Mouse (Mus musculus): ENCODE measurements at regions not wholly inside any gene's neighbourhood (a gene's known extent, or its start where the extent isn't known, plus 50 kb on each side); places are given as distances from the start of the nearest gene placed in this dataset.
A peak's percentile ranks its signal among the peaks of the same experiment; 100 is the strongest.

- peak; percentile 85 for TF ChIP-seq CTCF (IDR thresholded peaks at IDR 0.05; ENCODE audit: low read depth)
- no peak overlapping the region for H3K4me3 ChIP-seq (ENCODE audit: low read depth, low read length)
- no peak overlapping the region for H3K27ac ChIP-seq (ENCODE audit: low read depth)
- no peak overlapping the region for H3K9ac ChIP-seq
- H3K27me3 ChIP-seq (ENCODE audit: insufficient read depth, low read length): no peaks in the 10 kb centered on the region
- H3K36me3 ChIP-seq (ENCODE audit: insufficient read depth): no peaks in the 10 kb centered on the region
- peak; percentile 56; the same call in 1 of the 2 replicates for ATAC-seq (ENCODE audit: insufficient read depth)
- H3K9me3 ChIP-seq (ENCODE audit: low read depth, low read length): no peaks in the 10 kb centered on the region
- DNase-seq: peak; percentile 86
- 21% methylated on average over 7 of the region's 7 CpGs for WGBS
- H3K4me2 ChIP-seq: no peak overlapping the region
- H3K4me1 ChIP-seq (ENCODE audit: insufficient read depth): no peaks in the 10 kb centered on the region
Observed at GRCm38 (mm10) chr5:93328059-93328458, 61.0 kb downstream of the Ccng2 start.

- WGBS: 52% methylated on average over 2 of the region's 2 CpGs
- Histone ChIP-seq H3K4me3 (ENCODE audit: low read depth, low read length) (no peak overlapping the region), H3K27ac (ENCODE audit: low read depth) (no peak overlapping the region), H3K36me3 (ENCODE audit: insufficient read depth) (no peaks in the 10 kb centered on the region), H3K4me1 (ENCODE audit: insufficient read depth) (no peaks in the 10 kb centered on the region), H3K9ac (no peak overlapping the region), H3K4me2 (no peak overlapping the region), H3K9me3 (ENCODE audit: low read depth, low read length) (no peaks in the 10 kb centered on the region), H3K27me3 (ENCODE audit: insufficient read depth, low read length) (no peaks in the 10 kb centered on the region)
- ATAC-seq (ENCODE audit: insufficient read depth) (no peak), DNase-seq (no peak)
- TF ChIP-seq CTCF (IDR thresholded peaks at IDR 0.05; ENCODE audit: low read depth): no peak
Observed at GRCm38 (mm10) chr5:93330851-93331250, 63.8 kb downstream of the Ccng2 start.

DNA sequence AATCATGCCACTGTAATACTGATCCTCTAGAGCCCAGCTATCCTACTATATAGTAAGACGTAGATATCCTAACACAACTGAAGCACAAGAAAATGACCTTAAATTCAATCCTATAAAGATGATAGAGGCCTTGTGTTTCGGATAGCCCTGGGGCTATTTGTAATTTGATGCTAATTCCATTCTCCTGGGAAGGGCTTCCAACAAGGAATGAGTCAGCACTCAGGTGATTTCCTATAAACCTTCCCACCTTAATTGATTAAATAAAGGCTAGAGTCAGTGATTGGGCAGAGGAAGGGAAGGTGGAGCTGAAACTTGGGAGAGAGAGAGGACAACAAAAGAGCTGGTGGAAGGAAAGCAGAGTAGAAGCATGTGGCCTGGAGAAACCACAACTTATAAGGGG is 86.0 kb downstream of the Ccng2 start:
- H3K4me1 ChIP-seq (ENCODE audit: insufficient read depth): no peaks in the 10 kb centered on the region
- no peaks in the 10 kb centered on the region for H3K36me3 ChIP-seq (ENCODE audit: insufficient read depth)
- no peak for TF ChIP-seq CTCF (IDR thresholded peaks at IDR 0.05; ENCODE audit: low read depth)
- no peak overlapping the region for H3K27ac ChIP-seq (ENCODE audit: low read depth)
- WGBS: 73% methylated on average over 2 of the region's 2 CpGs
- ATAC-seq (ENCODE audit: insufficient read depth) (no peak), DNase-seq (no peak)
- no peak overlapping the region for H3K4me3 ChIP-seq (ENCODE audit: low read depth, low read length)
- no peaks in the 10 kb centered on the region for H3K9me3 ChIP-seq (ENCODE audit: low read depth, low read length)
- H3K27me3 ChIP-seq (ENCODE audit: insufficient read depth, low read length): no peaks in the 10 kb centered on the region
- H3K4me2 ChIP-seq: no peak overlapping the region
- no peak overlapping the region for H3K9ac ChIP-seq

All from lung, embryonic 14.5 days (tissue).